Mouse (Mus musculus): ENCODE measurements around the gene Tfip11.

GRCm38 (mm10) chr5:112356322-112356721 lies 30.2 kb downstream of the Tfip11 start:
- no peak for TF ChIP-seq CTCF (IDR thresholded peaks at IDR 0.05)
- TF ChIP-seq POLR2A (IDR thresholded peaks at IDR 0.05; ENCODE audit: insufficient read depth, low read depth, low read length) = no peak
- TF ChIP-seq EP300 (IDR thresholded peaks at IDR 0.05; ENCODE audit: insufficient read depth, low read depth, low read length) = no peak

Measured in heart, adult 2 months (tissue).